Mouse (Mus musculus) ES-Bruce4 (cell line): ENCODE data around the gene Atxn1.

ENCODE experiments used
- CTCF ChIP-seq: IDR thresholded peaks from one replicate; pipeline ENCODE4 v1.8.1; 2011; ENCODE audit warnings: low read depth, low read length
- EP300 ChIP-seq: IDR thresholded peaks from 2 replicates; pipeline ENCODE4 v1.6.1; 2011; ENCODE audit warnings: low read depth, low read length; ENCODE audit not compliant: insufficient read depth
- POLR2A ChIP-seq: IDR thresholded peaks from one replicate; pipeline ENCODE4 v1.8.1; 2011; ENCODE audit warnings: low read length; ENCODE audit not compliant: insufficient read depth

GRCm38 (mm10) chr13:45934841-45935240, 30.0 kb downstream of the Atxn1 start:
- TF ChIP-seq POLR2A (no peak), CTCF (no peak), EP300 (no peak)
